Mouse (Mus musculus) forebrain, embryonic 15.5 days (tissue): ENCODE measurements around the gene Gm5485. TPM values are rescaled to one million over a fixed set of nuclear protein-coding genes. Genes with fewer than 3 reads are reported as not detected.
A peak's percentile ranks its signal among the peaks of the same experiment; 100 is the strongest.

Experiments used
- ATAC-seq: fragments of 200-750 bp; cut with Nextera tagmentation; replicated peaks from 2 replicates; pipeline ENCODE4 v1.8.0; 2017; ENCODE audit warnings: mild to moderate bottlenecking, moderate TSS enrichment, moderate library complexity
- H3K27ac ChIP-seq: fragments of 300-500 bp; sonication (generic); replicated peaks from 2 replicates; pipeline ENCODE4 v1.5.1; 2015; ENCODE audit warnings: mild to moderate bottlenecking, inconsistent platforms
- H3K27me3 ChIP-seq: fragments of 300-500 bp; sonication (generic); 2 replicates; pipeline ENCODE4 v1.6.1; 2015; ENCODE audit warnings: inconsistent platforms
- H3K36me3 ChIP-seq: fragments of 300-500 bp; sonication (generic); 2 replicates; pipeline ENCODE4 v1.6.1; 2015; ENCODE audit warnings: mild to moderate bottlenecking, inconsistent platforms
- H3K4me1 ChIP-seq: fragments of 300-500 bp; sonication (generic); 2 replicates; pipeline ENCODE4 v1.6.1; 2015; ENCODE audit warnings: inconsistent platforms
- H3K4me2 ChIP-seq: fragments of 300-500 bp; sonication (generic); replicated peaks from 2 replicates; pipeline ENCODE4 v1.6.1; 2015; ENCODE audit warnings: mild to moderate bottlenecking, inconsistent platforms
- H3K4me3 ChIP-seq: fragments of 300-500 bp; sonication (generic); 2 replicates; pipeline ENCODE4 v1.5.1; 2015; ENCODE audit warnings: mild to moderate bottlenecking, inconsistent platforms
- H3K9ac ChIP-seq: fragments of 300-500 bp; sonication (generic); replicated peaks from 2 replicates; pipeline ENCODE4 v1.6.1; 2015; ENCODE audit warnings: mild to moderate bottlenecking, inconsistent platforms
- H3K9me3 ChIP-seq: fragments of 300-500 bp; sonication (generic); 2 replicates; pipeline ENCODE4 v1.6.1; 2016; ENCODE audit warnings: inconsistent platforms
- WGBS: fragments of 180-500 bp; shearing (Covaris S2); methylation state at CpG from one replicate; pipeline ENCODE4 v1.1.7; 2015; ENCODE audit warnings: mixed read lengths; 5-methylcytosine and 5-hydroxymethylcytosine counted together
- polyA plus RNA-seq: library from polyadenylated mRNA; unstranded; fragments of >200 nt; fragmentation: Nextera tagmentation; extraction: Ambion mirVana; gene quantifications from 2 replicates; pipeline ENCODE4 v1.2.1, GENCODE M21; 2015

Gene Gm5485
- polyA plus RNA-seq, 1 experiment from 2014 or later: not detected

- no peak for ATAC-seq
- no peak overlapping the region for H3K4me2 ChIP-seq
- no peaks in the 10 kb centered on the region for H3K36me3 ChIP-seq
- H3K27me3 ChIP-seq: no peaks in the 10 kb centered on the region
- no peak overlapping the region for H3K27ac ChIP-seq
- H3K4me3 ChIP-seq: no peak overlapping the region
- no peaks in the 10 kb centered on the region for H3K9me3 ChIP-seq
- 82% methylated on average over 7 of the region's 7 CpGs for WGBS
- no peaks in the 10 kb centered on the region for H3K4me1 ChIP-seq
- H3K9ac ChIP-seq: no peak overlapping the region
Measured at GRCm38 (mm10) chr16:48409580-48409979, 2.6 kb downstream of the Gm5485 start.

GRCm38 (mm10) chr16:48405674-48406403 lies 6.4 kb downstream of the Gm5485 start:
- Histone ChIP-seq H3K27ac (no peak overlapping the region), H3K36me3 (no peaks in the 10 kb centered on the region), H3K9ac (no peak overlapping the region), H3K4me3 (no peak overlapping the region), H3K4me2 (no peak overlapping the region), H3K9me3 (no peaks in the 10 kb centered on the region), H3K4me1 (no peaks in the 10 kb centered on the region), H3K27me3 (no peaks in the 10 kb centered on the region)
- WGBS: 70% methylated on average over 10 of the region's 10 CpGs
- ATAC-seq: no peak

- Histone ChIP-seq H3K27ac (no peak overlapping the region), H3K4me2 (no peak overlapping the region), H3K4me3 (no peak overlapping the region), H3K9ac (no peak overlapping the region), H3K4me1 (no peaks in the 10 kb centered on the region), H3K9me3 (no peaks in the 10 kb centered on the region), H3K36me3 (no peaks in the 10 kb centered on the region), H3K27me3 (no peaks in the 10 kb centered on the region)
- ATAC-seq: no peak
Measured at GRCm38 (mm10) chr16:48404009-48404408, 8.2 kb downstream of the Gm5485 start.

- Histone ChIP-seq H3K4me2 (no peak overlapping the region), H3K9me3 (no peaks in the 10 kb centered on the region), H3K4me3 (no peak overlapping the region), H3K27me3 (no peaks in the 10 kb centered on the region), H3K9ac (no peak overlapping the region), H3K36me3 (no peaks in the 10 kb centered on the region), H3K27ac (no peak overlapping the region), H3K4me1 (no peaks in the 10 kb centered on the region)
- 88% methylated on average over 3 of the region's 3 CpGs for WGBS
- ATAC-seq: no peak
Measured at GRCm38 (mm10) chr16:48403423-48403822, 8.8 kb downstream of the Gm5485 start.

- ATAC-seq: no peak
- no peak overlapping the region for H3K4me2 ChIP-seq
- H3K4me3 ChIP-seq: no peak overlapping the region
- no peaks in the 10 kb centered on the region for H3K9me3 ChIP-seq
- H3K36me3 ChIP-seq: no peaks in the 10 kb centered on the region
- H3K27ac ChIP-seq: no peak overlapping the region
- H3K4me1 ChIP-seq: no peaks in the 10 kb centered on the region
- no peaks in the 10 kb centered on the region for H3K27me3 ChIP-seq
- 83% methylated on average over 4 of the region's 4 CpGs for WGBS
- no peak overlapping the region for H3K9ac ChIP-seq
Measured at GRCm38 (mm10) chr16:48402963-48403362, 9.3 kb downstream of the Gm5485 start.

- no peaks in the 10 kb centered on the region for H3K4me1 ChIP-seq
- ATAC-seq: no peak
- H3K9ac ChIP-seq: no peak overlapping the region
- no peak overlapping the region for H3K4me3 ChIP-seq
- no peak overlapping the region for H3K27ac ChIP-seq
- no peak overlapping the region for H3K4me2 ChIP-seq
- no peaks in the 10 kb centered on the region for H3K36me3 ChIP-seq
- no peaks in the 10 kb centered on the region for H3K9me3 ChIP-seq
- WGBS: 83% methylated on average over 2 of the region's 2 CpGs
- H3K27me3 ChIP-seq: no peaks in the 10 kb centered on the region
Measured at GRCm38 (mm10) chr16:48395278-48395677, 16.9 kb downstream of the Gm5485 start.

- WGBS: 79% methylated on average over 2 of the region's 2 CpGs
- peak; percentile 51; the same call in 1 of the 2 replicates for ATAC-seq
- H3K4me1 ChIP-seq: no peaks in the 10 kb centered on the region
- H3K27ac ChIP-seq: no peak overlapping the region
- no peak overlapping the region for H3K4me3 ChIP-seq
- no peaks in the 10 kb centered on the region for H3K9me3 ChIP-seq
- H3K36me3 ChIP-seq: no peaks in the 10 kb centered on the region
- H3K27me3 ChIP-seq: no peaks in the 10 kb centered on the region
- H3K4me2 ChIP-seq: no peak overlapping the region
- no peak overlapping the region for H3K9ac ChIP-seq
Measured at GRCm38 (mm10) chr16:48386982-48387381, 25.2 kb downstream of the Gm5485 start.

- no peak overlapping the region for H3K4me3 ChIP-seq
- no peak overlapping the region for H3K4me2 ChIP-seq
- 79% methylated on average over 3 of the region's 3 CpGs for WGBS
- no peak overlapping the region for H3K9ac ChIP-seq
- no peaks in the 10 kb centered on the region for H3K4me1 ChIP-seq
- no peaks in the 10 kb centered on the region for H3K9me3 ChIP-seq
- ATAC-seq: no peak
- no peak overlapping the region for H3K27ac ChIP-seq
- H3K27me3 ChIP-seq: no peaks in the 10 kb centered on the region
- H3K36me3 ChIP-seq: no peaks in the 10 kb centered on the region
Measured at GRCm38 (mm10) chr16:48383582-48384257, 28.5 kb downstream of the Gm5485 start.

- Histone ChIP-seq H3K9ac (no peak overlapping the region), H3K27ac (no peak overlapping the region), H3K4me2 (no peak overlapping the region), H3K36me3 (no peaks in the 10 kb centered on the region), H3K9me3 (no peaks in the 10 kb centered on the region), H3K4me1 (no peaks in the 10 kb centered on the region), H3K27me3 (no peaks in the 10 kb centered on the region), H3K4me3 (no peak overlapping the region)
- 79% methylated on average over 7 of the region's 7 CpGs for WGBS
- no peak for ATAC-seq
Measured at GRCm38 (mm10) chr16:48373711-48374485, 38.3 kb downstream of the Gm5485 start.

- no peak overlapping the region for H3K9ac ChIP-seq
- no peaks in the 10 kb centered on the region for H3K36me3 ChIP-seq
- no peak; the same call in 1 of the 2 replicates for ATAC-seq
- no peak overlapping the region for H3K4me3 ChIP-seq
- 84% methylated on average over 6 of the region's 6 CpGs for WGBS
- no peak overlapping the region for H3K27ac ChIP-seq
- H3K27me3 ChIP-seq: no peaks in the 10 kb centered on the region
- no peaks in the 10 kb centered on the region for H3K4me1 ChIP-seq
- no peaks in the 10 kb centered on the region for H3K9me3 ChIP-seq
- no peak overlapping the region for H3K4me2 ChIP-seq
Measured at GRCm38 (mm10) chr16:48372461-48372860, 39.8 kb downstream of the Gm5485 start.

- no peaks in the 10 kb centered on the region for H3K36me3 ChIP-seq
- no peak overlapping the region for H3K4me3 ChIP-seq
- H3K4me2 ChIP-seq: no peak overlapping the region
- 98% methylated on average over 2 of the region's 2 CpGs for WGBS
- no peak overlapping the region for H3K9ac ChIP-seq
- no peak overlapping the region for H3K27ac ChIP-seq
- H3K9me3 ChIP-seq: no peaks in the 10 kb centered on the region
- no peaks in the 10 kb centered on the region for H3K27me3 ChIP-seq
- ATAC-seq: no peak
- no peaks in the 10 kb centered on the region for H3K4me1 ChIP-seq
Measured at GRCm38 (mm10) chr16:48368096-48368495, 44.1 kb downstream of the Gm5485 start.

GRCm38 (mm10) chr16:48366801-48367200 lies 45.4 kb downstream of the Gm5485 start:
- Histone ChIP-seq H3K4me1 (no peaks in the 10 kb centered on the region), H3K4me3 (no peak overlapping the region), H3K4me2 (no peak overlapping the region), H3K36me3 (no peaks in the 10 kb centered on the region), H3K27me3 (no peaks in the 10 kb centered on the region), H3K27ac (no peak overlapping the region), H3K9me3 (no peaks in the 10 kb centered on the region), H3K9ac (no peak overlapping the region)
- no peak for ATAC-seq
- 86% methylated on average over 5 of the region's 5 CpGs for WGBS
